Mouse (Mus musculus) kidney, adult 2 months (tissue): ENCODE results near the gene Arih2. TPM values are rescaled to one million over a fixed set of nuclear protein-coding genes. Genes with fewer than 3 reads are reported as not detected.

Experiments used
- DNase-seq: peaks from one replicate; pipeline ENCODE4 v3.0.0; 2021
- H3K27ac ChIP-seq: fragments of 200-500 bp; 2 replicates; pipeline ENCODE4 v1.5.1; 2012; ENCODE audit warnings: low read depth, low read length, control low read depth, inconsistent platforms; ENCODE audit not compliant: insufficient read depth
- H3K27me3 ChIP-seq: fragments of 200-500 bp; replicated peaks from 2 replicates; pipeline ENCODE4 v1.6.1; 2012; ENCODE audit warnings: mild to moderate bottlenecking, moderate library complexity, low read length, inconsistent platforms; ENCODE audit not compliant: control insufficient read depth, insufficient read depth
- H3K36me3 ChIP-seq: fragments of 200-500 bp; 2 replicates; pipeline ENCODE4 v1.6.1; 2012; ENCODE audit warnings: mild to moderate bottlenecking, moderate library complexity, low read length, inconsistent platforms; ENCODE audit not compliant: control insufficient read depth, insufficient read depth
- H3K4me1 ChIP-seq: fragments of 200-500 bp; 2 replicates; pipeline ENCODE4 v1.6.1; 2011; ENCODE audit warnings: low read length; ENCODE audit not compliant: control insufficient read depth, insufficient read depth
- H3K4me3 ChIP-seq: fragments of 200-500 bp; 2 replicates; pipeline ENCODE4 v1.5.1; 2011; ENCODE audit warnings: mild to moderate bottlenecking, low read depth, low read length, control low read depth; ENCODE audit not compliant: insufficient read depth
- CTCF ChIP-seq: fragments of 200-500 bp; conservative IDR thresholded peaks from 2 replicates; pipeline ENCODE4 v1.5.1; 2011; ENCODE audit warnings: low read depth, mild to moderate bottlenecking, control low read depth, low read length, moderate library complexity, mixed read lengths; ENCODE audit not compliant: insufficient read depth, insufficient read length
- POLR2A ChIP-seq: fragments of 200-500 bp; IDR thresholded peaks from one replicate; pipeline ENCODE4 v1.6.1; 2011; ENCODE audit warnings: low read depth, low read length, control low read depth
- WGBS: fragments of 180-500 bp; shearing (Covaris S2); methylation state at CpG from one replicate; pipeline ENCODE4 v1.1.7; 2018; 5-methylcytosine and 5-hydroxymethylcytosine counted together
- polyA plus RNA-seq: library from polyadenylated mRNA; depleted of rRNA; stranded (reverse); fragments of >200 nt; gene quantifications from 2 replicates; pipeline ENCODE4 v1.2.3, GENCODE M21; 2012; rRNA removed

Gene Arih2
- polyA plus RNA-seq, 1 experiment: 36.9 TPM

DNA sequence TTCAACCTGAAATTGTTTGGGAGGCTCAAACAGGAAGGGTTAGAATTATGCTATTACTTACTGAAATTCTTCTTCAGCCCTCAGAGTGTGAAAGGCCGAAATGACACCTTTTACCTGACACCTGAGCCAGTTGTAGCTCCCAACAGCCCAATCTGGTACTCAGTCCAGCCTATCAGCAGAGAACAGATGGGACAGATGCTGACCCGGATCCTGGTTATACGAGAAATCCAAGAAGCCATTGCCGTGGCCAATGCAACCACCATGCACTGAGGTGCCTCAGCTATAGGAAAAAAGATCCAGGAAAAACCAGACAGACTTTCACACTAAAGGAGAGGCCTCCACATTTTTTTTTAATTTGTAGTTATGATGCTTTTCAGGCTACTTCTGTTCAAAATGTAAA is 90.0 kb downstream of the Arih2 start:
- Histone ChIP-seq H3K4me3 (no peak overlapping the region), H3K4me1 (no peaks in the 10 kb centered on the region; the same call in 1 of the 2 replicates), H3K27ac (no peak overlapping the region), H3K27me3 (no peaks in the 10 kb centered on the region), H3K36me3 (peaks cover 3% of the 10 kb centered on the region; the same call in 1 of the 2 replicates)
- TF ChIP-seq POLR2A (no peak), CTCF (no peak)
- WGBS: 92% methylated on average over 4 of the region's 4 CpGs
- no peak for DNase-seq

Other genes starting within 250 kb of the Arih2 start
- gene Ccdc36, start 220.9 kb downstream of the Arih2 start, polyA plus RNA-seq: not detected in 2 replicates
- gene BC048562, start 212.9 kb downstream of the Arih2 start, polyA plus RNA-seq: not detected in 2 replicates
- gene Ccdc71, start 188.9 kb downstream of the Arih2 start, polyA plus RNA-seq: 26.0 and 33.5 TPM in 2 replicates
- 35.0 and 35.8 TPM in 2 replicates for gene Klhdc8b, start 187.8 kb downstream of the Arih2 start, polyA plus RNA-seq
- 80.4 and 89.1 TPM in 2 replicates for gene Lamb2, start 169.7 kb downstream of the Arih2 start, polyA plus RNA-seq
- 107 and 137 TPM in 2 replicates for gene Usp19, start 158.8 kb downstream of the Arih2 start, polyA plus RNA-seq
- 175 and 188 TPM in 2 replicates for gene Qars, start 141.7 kb downstream of the Arih2 start, polyA plus RNA-seq
- gene Qrich1, start 132.6 kb downstream of the Arih2 start, polyA plus RNA-seq: 76.3 and 85.5 TPM in 2 replicates
- gene Impdh2, start 89.1 kb downstream of the Arih2 start, polyA plus RNA-seq: 52.3 and 60.0 TPM in 2 replicates
- 64.7 and 74.3 TPM in 2 replicates for gene Ndufaf3, start 82.0 kb downstream of the Arih2 start, polyA plus RNA-seq
- gene Dalrd3, start 79.5 kb downstream of the Arih2 start, polyA plus RNA-seq: 220 and 295 TPM in 2 replicates
- 31.0 and 34.4 TPM in 2 replicates for gene Wdr6, start 70.6 kb downstream of the Arih2 start, polyA plus RNA-seq
- gene P4htm, start 51.7 kb downstream of the Arih2 start, polyA plus RNA-seq: 5.3 and 5.8 TPM in 2 replicates
- 34.7 and 42.2 TPM in 2 replicates for gene Slc25a20, start 12.7 kb upstream of the Arih2 start, polyA plus RNA-seq
- gene Prkar2a, start 39.9 kb upstream of the Arih2 start, polyA plus RNA-seq: 19.0 and 19.8 TPM in 2 replicates
- 68.3 and 78.0 TPM in 2 replicates for gene Ip6k2, start 134.4 kb upstream of the Arih2 start, polyA plus RNA-seq
- gene Nckipsd, start 159.0 kb upstream of the Arih2 start, polyA plus RNA-seq: 19.1 and 24.1 TPM in 2 replicates
- 0.18 and 0.19 TPM in 2 replicates for gene Celsr3, start 176.9 kb upstream of the Arih2 start, polyA plus RNA-seq
- gene Slc26a6, start 203.9 kb upstream of the Arih2 start, polyA plus RNA-seq: 33.9 and 37.2 TPM in 2 replicates